Mouse (Mus musculus) C2C12 (cell line): Measurements from ENCODE around the gene Plpp1. TPM values are rescaled to one million over a fixed set of nuclear protein-coding genes. Genes with fewer than 3 reads are reported as not detected.
A peak's percentile ranks its signal among the peaks of the same experiment; 100 is the strongest.

Experiments used
- H3K27me3 ChIP-seq: one replicate; pipeline ENCODE4 v1.6.1; 2011; ENCODE audit not compliant: control insufficient read depth, insufficient read depth, insufficient read length
- H3K36me3 ChIP-seq: one replicate; pipeline ENCODE4 v1.6.1; 2011; ENCODE audit not compliant: control insufficient read depth, insufficient read depth
- H3K4me3 ChIP-seq: one replicate; pipeline ENCODE4 v1.5.1; 2011; ENCODE audit warnings: mild to moderate bottlenecking, control low read depth; ENCODE audit not compliant: poor library complexity, insufficient read depth, severe bottlenecking
- H3K79me2 ChIP-seq: one replicate; pipeline ENCODE4 v1.6.1; 2011; ENCODE audit not compliant: control insufficient read depth, insufficient read depth
- H3K79me3 ChIP-seq: one replicate; pipeline ENCODE4 v1.6.1; 2011; ENCODE audit warnings: low read depth, control low read depth
- H3ac ChIP-seq: one replicate; pipeline ENCODE3; 2011; ENCODE audit warnings: low read depth; ENCODE audit not compliant: control insufficient read depth, insufficient read length
- CEBPB ChIP-seq: IDR thresholded peaks from one replicate; pipeline ENCODE4 v1.6.1; 2011; ENCODE audit warnings: low read depth, mild to moderate bottlenecking, control low read depth, moderate library complexity
- CTCF ChIP-seq: IDR thresholded peaks from one replicate; pipeline ENCODE4 v1.5.1; 2011; ENCODE audit not compliant: control insufficient read depth, insufficient read depth, insufficient read length
- FOSL1 ChIP-seq: IDR thresholded peaks from one replicate; pipeline ENCODE4 v1.8.0; 2011; ENCODE audit warnings: mild to moderate bottlenecking, low read length; ENCODE audit not compliant: poor library complexity, insufficient read depth, severe bottlenecking
- MAX ChIP-seq: IDR thresholded peaks from one replicate; pipeline ENCODE4 v1.6.1; 2011; ENCODE audit warnings: mild to moderate bottlenecking, control low read depth
- MYOD1 ChIP-seq: IDR thresholded peaks from one replicate; pipeline ENCODE4 v1.6.1; 2011; ENCODE audit warnings: low read depth; ENCODE audit not compliant: control insufficient read depth, insufficient read length
- MYOG ChIP-seq: IDR thresholded peaks from one replicate; pipeline ENCODE4 v1.6.1; 2011; ENCODE audit not compliant: control insufficient read depth, insufficient read length; ENCODE audit errors: extremely low read depth
- USF1 ChIP-seq: IDR thresholded peaks from one replicate; pipeline ENCODE4 v1.6.1; 2011; ENCODE audit warnings: low read depth, mild to moderate bottlenecking, control low read depth, moderate library complexity
- polyA plus RNA-seq: library from polyadenylated mRNA; unstranded; fragments of >200 nt; fragmentation: generic; extraction: Trizol; gene quantifications from one replicate; pipeline ENCODE4 v1.2.1, GENCODE M21; 2012; ENCODE audit warnings: missing spikeins

The Plpp1 gene
- polyA plus RNA-seq, 1 experiment = 29.1 TPM

- no peak overlapping the region for H3K4me3 ChIP-seq
- TF ChIP-seq MAX (peak; percentile 52), FOSL1 (no peak), USF1 (no peak), CTCF (no peak), MYOG (no peak), MYOD1 (peak; percentile 7)
- H3K79me2 ChIP-seq = no peaks in the 10 kb centered on the region
Observed at GRCm38 (mm10) chr13:112770528-112771328, 29.9 kb upstream of the Plpp1 start.

DNA sequence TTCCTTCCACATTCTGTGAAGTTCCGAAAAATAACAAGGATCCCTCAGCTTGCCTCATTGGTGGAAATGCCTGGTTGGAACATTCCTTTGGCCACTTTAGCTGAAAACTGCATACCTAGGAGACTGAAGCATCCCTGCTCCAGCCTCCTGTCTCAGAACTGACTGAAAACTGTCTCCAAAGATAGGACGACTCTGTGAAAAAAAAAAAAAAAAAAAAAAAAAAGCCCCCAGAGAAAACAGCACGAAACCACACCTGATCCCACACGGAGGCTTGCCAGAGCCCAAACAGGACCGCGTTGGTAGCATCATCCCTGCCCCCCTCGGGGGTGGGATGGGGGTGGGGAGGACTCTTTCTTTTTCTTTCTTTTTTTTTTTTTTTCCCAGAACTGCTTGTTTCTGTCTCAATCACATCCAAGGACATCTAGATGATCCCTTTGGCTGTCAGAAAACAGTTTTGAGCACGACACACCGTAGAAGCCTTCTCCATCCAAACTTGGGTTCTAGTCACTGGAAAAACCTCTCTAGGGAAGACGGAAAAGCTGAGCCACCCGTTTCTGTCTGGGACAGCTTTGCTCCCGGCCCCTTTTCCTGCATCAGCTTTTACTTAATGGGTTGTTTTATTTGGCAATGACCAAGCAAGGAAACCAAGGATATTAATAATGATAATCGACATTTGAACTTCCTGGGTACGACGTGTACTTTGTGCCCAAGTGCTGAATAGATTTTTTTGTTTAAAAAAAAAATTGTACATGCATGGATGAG, 29.0 kb upstream of the Plpp1 start:
- Histone ChIP-seq H3K79me2 (no peaks in the 10 kb centered on the region), H3K27me3 (no peaks in the 10 kb centered on the region), H3K79me3 (no peaks in the 10 kb centered on the region), H3K36me3 (no peaks in the 10 kb centered on the region), H3K4me3 (no peak overlapping the region), H3ac (no peak overlapping the region)
- TF ChIP-seq FOSL1 = no peak

More at GRCm38 (mm10) chr13:112770528-112771328, 29.9 kb upstream of the Plpp1 start:
- Histone ChIP-seq H3K36me3 (no peaks in the 10 kb centered on the region), H3K27me3 (no peaks in the 10 kb centered on the region), H3K79me3 (no peaks in the 10 kb centered on the region), H3ac (no peak overlapping the region)

DNA sequence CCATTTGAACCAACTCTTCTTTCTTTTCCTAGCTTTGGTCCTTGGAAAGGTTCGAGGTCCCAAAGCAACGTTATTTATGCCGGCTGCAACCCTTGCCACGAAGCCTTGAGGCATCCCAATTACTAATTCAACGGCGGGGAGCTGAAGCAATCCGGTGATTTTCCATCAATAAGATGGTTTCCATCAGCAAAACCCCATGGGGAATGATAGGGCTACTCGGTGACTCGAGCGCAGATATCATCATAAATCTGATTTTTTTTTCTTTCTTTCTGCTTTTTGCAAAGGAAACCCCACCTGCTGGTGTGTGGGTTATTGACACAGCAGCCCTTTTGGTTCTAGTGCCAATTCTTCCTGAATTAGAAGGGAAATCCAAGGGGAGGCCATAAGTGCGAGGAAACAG, 28.3 kb upstream of the Plpp1 start:
- no peak for TF ChIP-seq USF1
- no peak for TF ChIP-seq FOSL1
- no peak for TF ChIP-seq CEBPB
- no peak for TF ChIP-seq CTCF
- no peak for TF ChIP-seq MAX
- no peak for TF ChIP-seq MYOG
- no peak for TF ChIP-seq MYOD1
- no peaks in the 10 kb centered on the region for H3K36me3 ChIP-seq
- H3K4me3 ChIP-seq = no peak overlapping the region
- no peaks in the 10 kb centered on the region for H3K27me3 ChIP-seq
- H3ac ChIP-seq = no peak overlapping the region
- no peaks in the 10 kb centered on the region for H3K79me3 ChIP-seq
- H3K79me2 ChIP-seq = no peaks in the 10 kb centered on the region

DNA sequence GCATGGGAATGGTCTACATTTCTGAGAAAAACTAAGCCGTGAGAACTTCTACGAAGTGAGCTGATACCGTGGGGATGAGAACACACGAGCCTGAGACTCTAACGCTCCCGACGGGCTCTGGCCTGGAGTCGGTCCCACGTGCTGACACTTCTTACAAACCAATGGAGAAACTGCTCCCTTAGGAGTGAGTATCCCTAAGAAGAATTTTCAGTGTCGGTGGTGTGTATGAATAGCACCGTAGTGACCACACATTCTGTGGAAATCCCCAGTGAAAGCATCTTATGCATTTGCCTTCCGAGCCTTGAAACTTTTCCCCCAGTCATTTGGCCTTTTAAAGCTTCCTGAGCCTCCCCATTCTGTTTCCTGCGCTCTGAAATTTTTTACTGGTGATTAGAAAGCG, 27.7 kb upstream of the Plpp1 start:
- TF ChIP-seq MAX = no peak
- no peak for TF ChIP-seq MYOD1
- no peak for TF ChIP-seq USF1
- TF ChIP-seq CEBPB = no peak
- no peak for TF ChIP-seq MYOG
- no peak for TF ChIP-seq FOSL1
- no peak for TF ChIP-seq CTCF
- Histone ChIP-seq H3K79me2 (no peaks in the 10 kb centered on the region), H3K4me3 (no peak overlapping the region)

DNA sequence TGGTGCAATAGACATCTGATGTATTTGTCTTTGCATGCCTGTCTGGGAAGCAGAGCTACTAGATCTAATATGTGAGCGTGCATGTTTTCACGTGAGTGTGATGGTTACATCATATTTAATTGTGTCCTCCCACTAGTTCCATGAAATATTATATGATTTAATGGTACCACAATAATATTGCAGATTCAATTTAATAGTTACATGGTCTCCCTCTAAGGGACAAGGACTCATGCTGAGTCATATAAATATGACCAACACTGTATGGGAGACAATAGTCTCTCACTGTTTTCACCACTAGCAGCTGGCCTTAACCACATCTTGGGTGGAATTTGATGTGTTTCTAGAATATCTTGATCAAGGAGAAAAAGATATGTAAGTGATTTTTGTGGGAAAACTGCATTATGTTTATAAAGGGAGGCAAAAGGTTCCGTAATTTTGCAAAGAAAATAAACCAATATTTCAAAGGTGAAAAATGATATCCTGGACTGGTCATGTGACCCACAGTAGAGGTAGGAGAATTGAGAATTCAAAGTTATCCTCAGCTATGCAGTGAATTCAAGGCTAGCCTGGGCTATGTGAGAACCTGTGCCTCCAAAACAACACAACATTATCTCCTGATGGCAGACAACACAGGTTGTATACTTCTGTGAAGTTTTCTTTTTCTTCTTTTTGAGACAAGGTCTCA, 26.5 kb upstream of the Plpp1 start:
- peak; percentile 87 for TF ChIP-seq FOSL1
- peak; percentile 95 for TF ChIP-seq USF1
- peak; percentile 53 for TF ChIP-seq CEBPB
- no peak for TF ChIP-seq CTCF
- TF ChIP-seq MYOD1 = peak; percentile 83
- Histone ChIP-seq H3K79me2 (no peaks in the 10 kb centered on the region), H3K36me3 (no peaks in the 10 kb centered on the region), H3K27me3 (no peaks in the 10 kb centered on the region), H3K4me3 (no peak overlapping the region), H3K79me3 (no peaks in the 10 kb centered on the region), H3ac (no peak overlapping the region)

More for the DNA sequence above, 27.7 kb upstream of the Plpp1 start:
- Histone ChIP-seq H3ac (no peak overlapping the region), H3K79me3 (no peaks in the 10 kb centered on the region), H3K27me3 (no peaks in the 10 kb centered on the region), H3K36me3 (no peaks in the 10 kb centered on the region)

DNA sequence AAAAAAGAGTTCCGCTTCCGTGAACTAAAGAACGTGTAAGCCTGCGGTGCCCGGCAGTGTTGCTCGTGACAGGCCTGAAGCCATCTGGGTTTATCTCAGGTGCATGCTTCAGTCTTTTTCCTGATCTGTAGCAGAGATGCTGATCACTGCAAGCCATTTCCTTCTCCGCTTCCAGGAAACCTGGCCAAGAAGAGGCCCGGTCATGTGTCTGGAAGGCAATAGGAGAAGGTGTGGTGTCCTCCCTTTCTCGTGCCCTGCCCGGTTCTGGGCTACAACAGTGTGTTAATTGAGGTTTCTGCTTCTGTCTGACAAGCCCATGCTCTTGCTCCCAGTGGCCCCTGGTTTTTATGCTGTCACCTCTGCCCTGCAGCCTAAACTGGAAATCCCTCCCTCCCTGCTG, 24.7 kb upstream of the Plpp1 start:
- Histone ChIP-seq H3K27me3 (no peaks in the 10 kb centered on the region), H3K4me3 (no peak overlapping the region), H3K36me3 (no peaks in the 10 kb centered on the region), H3ac (no peak overlapping the region), H3K79me2 (no peaks in the 10 kb centered on the region), H3K79me3 (no peaks in the 10 kb centered on the region)
- TF ChIP-seq MAX (no peak), MYOD1 (no peak), MYOG (no peak), CEBPB (no peak), FOSL1 (no peak), CTCF (no peak), USF1 (no peak)
